Mouse (Mus musculus): ENCODE measurements around the gene Mesp2. TPM values are rescaled to one million over a fixed set of nuclear protein-coding genes. Genes with fewer than 3 reads are reported as not detected.
A peak's percentile ranks its signal among the peaks of the same experiment; 100 is the strongest.
"Not testable (repeated sequence)": the region's sequence is repeated elsewhere in the genome, so short reads cannot be mapped to it uniquely, and the experiment has no call there.

The Mesp2 gene
- total RNA-seq (2021) = not detected
- long read RNA-seq, experiment 1 = 0 reads
- long read RNA-seq, experiment 2 = 0 reads

DNA sequence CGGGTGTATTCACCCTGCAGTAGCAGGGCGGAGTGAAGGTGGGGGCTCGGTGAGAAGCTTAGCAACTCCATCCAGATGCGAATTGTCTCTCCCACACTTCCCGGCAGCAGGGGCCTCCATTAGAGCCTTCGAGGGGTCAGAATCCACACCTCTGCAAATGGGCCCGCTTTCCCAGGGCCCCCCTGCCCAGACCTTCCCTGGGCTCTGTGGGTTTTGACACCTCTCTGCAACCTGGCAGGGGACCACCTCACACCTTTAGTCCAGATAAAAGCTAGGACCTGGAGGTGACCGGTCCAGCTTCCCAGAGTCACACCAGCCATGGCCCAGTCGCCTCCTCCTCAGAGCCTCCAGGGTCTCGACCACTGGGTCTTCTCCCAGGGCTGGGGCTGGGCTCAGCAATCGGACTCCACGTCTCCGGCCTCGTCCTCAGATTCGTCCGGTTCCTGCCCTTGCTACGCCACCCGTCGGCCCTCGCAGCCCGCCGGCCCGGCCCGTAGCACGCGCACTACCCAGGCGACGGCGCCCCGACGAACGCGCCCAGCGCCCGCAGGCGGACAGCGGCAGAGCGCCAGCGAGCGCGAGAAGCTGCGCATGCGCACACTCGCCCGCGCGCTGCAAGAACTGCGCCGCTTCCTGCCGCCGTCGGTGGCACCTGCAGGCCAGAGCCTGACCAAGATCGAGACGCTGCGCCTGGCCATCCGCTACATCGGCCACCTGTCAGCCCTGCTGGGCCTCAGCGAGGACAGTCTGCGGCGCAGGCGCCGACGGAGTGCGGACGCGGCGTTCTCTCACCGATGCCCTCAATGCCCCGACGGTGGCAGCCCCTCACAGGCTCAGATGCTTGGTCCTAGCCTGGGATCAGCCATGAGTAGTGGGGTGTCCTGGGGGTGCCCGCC is at the start of gene Mesp2:
Gene Mesp2, plus strand, starts transcription at position 117 of the 896 bp plus-strand sequence.
- Histone ChIP-seq H3K27ac (no peak within 1 kb of the TSS), H3K4me3 (peak within 1 kb of the TSS; percentile 61)
- no peak for TF ChIP-seq CTCF (IDR thresholded peaks at IDR 0.05)
- DNase-seq = peak; percentile 80
- intact Hi-C loops (cut with DNase I) = no loop called here

DNA sequence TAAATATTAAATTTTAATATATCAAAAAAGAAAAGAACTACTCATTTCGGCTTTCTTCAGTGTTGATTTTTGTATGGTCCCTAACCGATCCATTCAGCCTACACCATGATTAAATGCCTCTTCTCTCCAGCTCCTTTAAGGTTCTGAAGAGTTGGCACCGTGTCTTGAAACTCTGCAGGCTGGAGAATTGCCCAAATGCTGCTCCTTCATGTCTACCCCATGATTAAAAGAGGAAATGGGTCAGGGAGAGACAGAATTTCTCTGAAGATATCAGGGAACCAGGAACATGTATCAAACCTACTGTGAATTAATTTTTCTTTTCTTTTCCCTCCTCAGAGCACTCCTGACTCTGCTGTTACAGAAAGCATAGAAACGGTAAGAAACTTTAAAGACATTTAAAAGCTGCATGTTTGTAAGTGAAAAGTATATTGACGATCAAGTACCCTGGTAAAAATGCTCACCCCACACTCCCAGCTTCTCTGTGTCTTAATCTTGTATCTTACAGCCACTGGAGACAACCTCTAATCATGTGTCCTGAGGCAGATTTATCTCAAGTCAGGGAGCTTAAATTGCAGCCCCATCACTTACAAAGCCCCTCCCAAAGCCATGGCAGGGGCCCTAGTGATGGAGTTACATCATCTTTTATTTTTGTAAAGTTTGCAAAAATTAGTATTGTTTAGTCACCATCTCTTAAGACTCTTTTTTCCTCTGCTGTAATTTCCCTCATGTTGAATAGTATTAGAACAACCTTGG is 49.2 kb upstream of the Mesp2 start:
- no peak overlapping the region for H3K27ac ChIP-seq
- H3K4me3 ChIP-seq = no peak overlapping the region
- intact Hi-C loops (cut with DNase I) = no loop called here
- DNase-seq = no peak
- TF ChIP-seq CTCF (IDR thresholded peaks at IDR 0.05) = no peak

DNA sequence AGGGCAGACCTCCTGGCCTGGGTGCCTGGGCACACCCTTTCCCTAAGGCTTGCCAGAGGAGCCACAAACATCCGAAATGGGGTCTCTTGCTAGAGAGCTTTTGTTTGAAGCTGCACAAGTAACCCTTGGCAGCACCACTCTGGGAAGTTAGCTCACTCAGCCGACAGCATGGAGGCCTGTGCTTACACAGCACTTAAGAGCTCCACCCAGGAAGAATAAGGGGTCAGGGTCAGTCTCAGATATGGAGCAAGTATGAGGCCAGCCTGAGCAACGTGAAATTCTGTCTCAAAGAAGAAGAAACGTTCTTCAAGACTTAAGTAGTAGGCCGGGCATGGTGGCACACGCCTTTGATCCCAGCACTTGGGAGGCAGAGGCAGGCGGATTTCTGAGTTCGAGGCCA is 48.4 kb upstream of the Mesp2 start:
- intact Hi-C loops (cut with DNase I) = no loop called here
- no peak overlapping the region for H3K4me3 ChIP-seq
- TF ChIP-seq CTCF (IDR thresholded peaks at IDR 0.05) = no peak
- no peak overlapping the region for H3K27ac ChIP-seq
- no peak for DNase-seq

DNA sequence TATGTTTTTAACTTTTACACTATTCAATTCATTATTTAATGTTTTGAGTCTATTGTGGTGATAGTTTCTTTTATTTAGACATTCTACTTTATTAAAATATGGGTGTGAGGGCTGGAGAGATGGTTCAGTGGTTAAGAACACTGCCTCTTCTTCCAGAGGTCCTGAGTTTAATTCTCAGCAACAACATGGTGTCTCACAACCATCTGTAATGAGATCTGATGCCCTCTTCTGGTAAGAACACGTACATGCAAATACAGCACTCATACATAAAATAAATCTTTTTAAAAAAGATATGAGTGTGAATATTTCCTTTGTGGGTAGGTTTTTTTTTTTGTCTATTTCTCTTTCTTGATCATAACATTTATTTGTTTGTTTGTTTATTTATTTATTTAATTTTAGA is 44.5 kb upstream of the Mesp2 start:
- TF ChIP-seq CTCF (IDR thresholded peaks at IDR 0.05) = peak; percentile 14; the same call in 1 of the 2 replicates
- DNase-seq = no peak
- intact Hi-C loops (cut with DNase I) = no loop called here
- no peak overlapping the region for H3K27ac ChIP-seq
- H3K4me3 ChIP-seq = no peak overlapping the region

DNA sequence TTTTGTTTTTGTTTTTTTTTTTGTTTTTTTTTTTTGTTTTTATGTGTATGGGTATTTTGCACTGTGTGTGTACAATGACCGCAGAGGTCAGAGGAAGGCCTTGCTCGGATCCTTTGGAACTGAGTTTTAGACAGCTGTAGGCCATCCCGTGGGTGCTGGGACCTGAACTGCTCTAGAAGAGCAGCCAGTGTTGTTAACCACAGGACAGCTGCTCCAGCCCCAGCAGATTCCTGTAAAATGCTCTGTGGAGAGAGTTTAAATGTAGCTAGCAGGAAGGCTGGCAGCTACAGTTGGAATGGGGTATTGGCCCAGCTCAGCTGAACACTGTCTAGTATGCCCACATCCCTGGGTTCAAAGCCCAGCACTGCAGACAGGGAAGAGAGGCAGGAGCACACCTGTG is 40.9 kb upstream of the Mesp2 start:
- Histone ChIP-seq H3K4me3 (no peak overlapping the region), H3K27ac (no peak overlapping the region)
- no peak for DNase-seq
- TF ChIP-seq CTCF (IDR thresholded peaks at IDR 0.05) = no peak
- intact Hi-C loops (cut with DNase I) = no loop called here

DNA sequence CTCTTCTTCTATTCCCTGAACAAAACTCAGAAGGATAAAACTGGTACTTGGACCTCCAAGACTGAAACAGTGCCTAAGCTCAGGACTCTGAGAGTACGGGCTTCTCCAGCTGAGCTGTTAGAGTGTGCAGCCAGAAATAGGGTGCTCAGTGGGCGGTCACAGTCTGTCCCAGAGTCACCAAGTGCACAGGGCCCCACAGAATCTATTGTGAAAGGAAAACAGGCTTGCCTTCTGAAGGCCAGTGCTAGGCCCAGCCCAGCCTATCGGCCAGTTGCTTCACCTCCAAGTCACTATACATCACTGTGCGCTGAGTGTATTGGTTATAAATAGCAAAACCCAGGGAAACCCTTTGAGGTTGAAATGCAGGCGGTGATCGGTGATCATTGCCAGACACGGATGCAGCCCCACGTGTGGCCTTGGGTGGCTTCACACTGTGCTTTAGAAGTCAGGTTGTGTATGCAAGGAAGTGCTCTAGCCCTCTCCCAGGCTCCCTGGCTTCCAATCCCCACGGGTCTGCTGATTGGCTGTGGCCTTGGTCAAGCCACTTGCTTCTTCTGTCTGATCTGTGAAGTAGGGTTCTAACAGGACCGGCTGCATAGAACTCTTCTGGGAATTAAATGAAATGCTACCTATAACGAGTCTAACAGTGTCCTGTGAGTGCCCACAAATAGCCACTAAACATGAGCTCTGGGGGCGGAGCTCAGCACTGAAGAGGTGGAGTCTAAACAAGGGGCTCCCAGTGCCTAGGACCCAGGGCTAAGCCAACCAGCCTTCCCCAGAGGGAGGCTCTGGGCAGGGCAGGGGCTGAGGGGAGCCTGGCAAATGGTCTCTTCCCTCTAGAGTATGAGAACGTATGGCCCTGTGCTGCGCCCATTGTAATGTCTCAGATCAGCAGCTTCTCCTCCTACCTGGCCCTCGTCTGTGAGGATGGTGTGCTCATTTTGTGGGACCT is 38.7 kb upstream of the Mesp2 start:
- DNase-seq = no peak
- Histone ChIP-seq H3K4me3 (no peak overlapping the region), H3K27ac (no peak overlapping the region)
- intact Hi-C loops (cut with DNase I) = no loop called here
- TF ChIP-seq CTCF (IDR thresholded peaks at IDR 0.05) = no peak

DNA sequence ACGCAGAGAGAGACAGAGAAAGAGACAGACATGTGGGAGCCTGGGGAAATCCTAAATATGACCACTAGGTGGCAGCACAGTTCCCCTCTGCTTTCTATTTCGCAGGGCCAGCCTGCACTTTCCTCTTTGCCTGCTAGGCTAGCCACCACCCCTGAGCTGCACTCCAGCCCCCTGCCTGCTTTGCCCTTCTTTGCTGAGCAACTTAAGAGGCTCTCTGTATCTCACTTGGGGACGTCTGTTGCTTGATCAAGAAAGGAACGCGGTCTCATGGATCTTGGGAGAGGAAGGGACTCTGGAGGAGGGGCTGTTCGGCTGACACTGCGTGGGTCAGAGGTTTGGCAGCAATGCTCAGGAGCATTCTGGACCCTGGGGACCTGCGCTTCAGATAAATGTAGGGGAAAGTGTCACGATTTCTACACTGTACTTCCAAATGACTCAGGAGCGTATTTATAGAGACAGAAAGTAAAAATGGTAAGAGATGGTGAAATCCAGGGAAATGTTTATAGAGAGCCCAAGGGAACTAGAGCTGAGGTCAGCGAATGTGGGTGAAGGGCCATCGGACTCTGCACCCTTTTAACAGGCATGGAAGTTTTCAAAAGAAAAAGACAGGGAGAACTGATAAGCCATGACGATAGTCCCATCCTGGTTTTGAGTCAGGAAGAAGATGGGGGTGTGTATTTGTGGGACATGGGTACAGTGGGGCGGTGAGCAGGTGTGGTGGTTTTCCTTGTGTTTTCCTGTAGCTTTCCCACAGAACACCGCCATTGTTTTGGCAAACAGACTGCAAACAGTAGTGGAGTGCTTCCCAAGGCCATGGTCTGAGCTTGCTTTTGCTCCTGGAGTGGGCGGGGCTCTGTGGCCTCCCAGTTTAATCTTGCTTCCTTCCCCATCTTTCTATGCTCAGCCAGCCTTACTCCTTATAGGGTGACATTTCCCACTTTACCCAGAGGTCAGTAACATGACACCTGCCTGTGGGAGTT is 29.6 kb upstream of the Mesp2 start:
- peak overlapping the region; percentile 67 for H3K27ac ChIP-seq
- DNase-seq = peak; percentile 79
- intact Hi-C loops (cut with DNase I) = loop anchor here (1.0 kb wide), 1 partner anchor 133 kb away; no protein-coding TSS in a partner anchor
- peak; percentile 95 for TF ChIP-seq CTCF (IDR thresholded peaks at IDR 0.05)
- peak overlapping the region; percentile 65 for H3K4me3 ChIP-seq

DNA sequence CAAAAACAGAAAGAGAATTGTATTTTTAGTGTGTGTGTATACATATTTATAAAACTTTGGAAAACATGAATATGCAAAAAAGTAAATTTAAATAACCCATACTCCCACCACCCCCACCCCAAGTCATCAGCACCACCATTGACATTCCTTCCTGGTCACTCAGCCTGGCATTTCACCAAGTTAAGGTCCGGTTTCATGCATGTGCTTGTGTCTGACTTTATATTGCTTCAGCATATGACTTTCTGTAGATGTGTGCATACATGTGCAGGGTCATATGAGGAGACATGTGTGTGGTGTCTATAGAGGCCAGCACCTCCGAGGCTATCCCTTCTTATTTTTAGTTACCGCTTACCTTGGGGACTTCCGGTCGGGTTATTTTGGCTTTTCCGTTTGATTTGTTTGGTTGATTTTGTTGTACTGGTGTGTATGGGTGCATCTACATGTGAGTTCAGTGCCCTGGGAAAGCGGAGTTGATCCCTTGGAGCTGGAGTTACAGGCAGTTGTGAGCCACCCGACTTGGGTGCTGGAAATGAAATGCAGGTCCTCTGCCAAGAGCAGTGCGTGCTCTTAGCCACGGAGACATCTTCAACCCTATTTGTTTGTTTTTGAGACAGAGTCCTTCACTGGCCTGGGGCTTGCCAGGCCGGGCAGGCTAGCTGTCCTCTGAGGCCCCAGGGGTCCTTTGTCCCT is 28.6 kb upstream of the Mesp2 start:
- TF ChIP-seq CTCF (IDR thresholded peaks at IDR 0.05) = no peak
- no peak overlapping the region for H3K27ac ChIP-seq
- H3K4me3 ChIP-seq = no peak overlapping the region
- DNase-seq = no peak
- intact Hi-C loops (cut with DNase I) = loop anchor here (1.0 kb wide), 1 partner anchor 132 kb away; no protein-coding TSS in a partner anchor

DNA sequence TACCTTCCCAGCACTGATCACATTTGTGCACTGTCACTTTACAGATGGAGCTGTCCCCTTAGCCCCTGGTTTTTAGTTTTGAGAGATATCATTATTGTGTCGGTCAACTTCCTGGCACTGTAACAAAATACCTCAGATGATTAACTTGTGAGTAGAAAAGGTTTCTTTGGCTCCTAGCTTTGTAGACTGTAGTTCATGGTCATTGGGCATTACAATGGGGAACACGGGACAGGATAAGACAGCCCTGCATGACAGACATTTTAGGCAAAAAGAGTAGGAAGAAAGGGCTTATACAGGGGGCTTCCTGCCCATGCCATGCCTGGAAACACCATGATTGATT is 28.0 kb upstream of the Mesp2 start:
- no peak for DNase-seq
- intact Hi-C loops (cut with DNase I) = no loop called here
- no peak for TF ChIP-seq CTCF (IDR thresholded peaks at IDR 0.05)
- H3K4me3 ChIP-seq = no peak overlapping the region
- H3K27ac ChIP-seq = no peak overlapping the region

DNA sequence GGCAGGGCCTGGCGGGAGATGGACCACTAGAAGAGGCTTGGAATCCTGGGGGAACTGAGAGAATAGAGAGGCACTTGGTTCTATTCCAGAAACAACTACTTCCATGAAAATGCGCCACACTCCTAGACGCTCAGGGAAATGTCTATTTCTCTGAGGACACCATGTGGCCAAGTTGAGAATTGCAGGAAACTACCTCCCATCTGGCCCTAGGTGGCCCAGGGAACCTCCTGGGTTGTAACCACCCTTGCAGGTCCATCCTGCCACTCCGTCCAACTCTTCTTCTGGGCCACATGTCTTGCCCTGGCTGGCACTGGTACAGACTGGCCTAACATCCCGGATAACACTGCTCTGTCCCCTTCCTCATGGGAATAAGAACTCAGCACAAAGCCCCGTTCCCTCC is 24.2 kb upstream of the Mesp2 start:
- peak; percentile 64 for DNase-seq
- intact Hi-C loops (cut with DNase I) = no loop called here
- H3K27ac ChIP-seq = no peak overlapping the region
- no peak overlapping the region for H3K4me3 ChIP-seq
- peak; percentile 81 for TF ChIP-seq CTCF (IDR thresholded peaks at IDR 0.05)

DNA sequence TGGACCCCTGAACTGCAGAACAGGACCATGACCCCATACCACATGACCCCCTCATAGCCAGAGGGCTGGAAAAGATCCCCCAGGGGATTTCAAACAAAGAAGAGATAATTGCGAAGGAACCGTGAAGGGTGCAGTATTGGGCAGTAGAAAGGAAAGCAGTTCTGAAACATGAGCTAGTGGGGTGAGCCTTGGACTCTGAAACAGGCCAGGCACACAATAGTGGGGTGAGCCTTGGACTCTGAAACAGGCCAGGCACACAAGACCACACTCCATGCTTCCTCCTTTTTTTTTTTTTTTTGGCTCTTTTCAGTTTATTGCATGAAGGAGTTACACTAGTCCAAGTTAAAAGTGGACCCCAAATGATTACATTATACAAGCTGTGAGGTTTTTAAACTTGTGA is 20.7 kb upstream of the Mesp2 start:
- H3K4me3 ChIP-seq; intact Hi-C loops (cut with DNase I); DNase-seq; H3K27ac ChIP-seq: not testable (repeated sequence)
